Mouse (Mus musculus) brain, embryonic 18.5 days (tissue): ENCODE results near the gene Inpp4b.

ENCODE experiments used
- DNase-seq: peaks from one replicate; pipeline ENCODE4 v3.0.0-alpha.2; 2012; ENCODE audit warnings: low read depth, low spot score

Inpp4b gene

DNA sequence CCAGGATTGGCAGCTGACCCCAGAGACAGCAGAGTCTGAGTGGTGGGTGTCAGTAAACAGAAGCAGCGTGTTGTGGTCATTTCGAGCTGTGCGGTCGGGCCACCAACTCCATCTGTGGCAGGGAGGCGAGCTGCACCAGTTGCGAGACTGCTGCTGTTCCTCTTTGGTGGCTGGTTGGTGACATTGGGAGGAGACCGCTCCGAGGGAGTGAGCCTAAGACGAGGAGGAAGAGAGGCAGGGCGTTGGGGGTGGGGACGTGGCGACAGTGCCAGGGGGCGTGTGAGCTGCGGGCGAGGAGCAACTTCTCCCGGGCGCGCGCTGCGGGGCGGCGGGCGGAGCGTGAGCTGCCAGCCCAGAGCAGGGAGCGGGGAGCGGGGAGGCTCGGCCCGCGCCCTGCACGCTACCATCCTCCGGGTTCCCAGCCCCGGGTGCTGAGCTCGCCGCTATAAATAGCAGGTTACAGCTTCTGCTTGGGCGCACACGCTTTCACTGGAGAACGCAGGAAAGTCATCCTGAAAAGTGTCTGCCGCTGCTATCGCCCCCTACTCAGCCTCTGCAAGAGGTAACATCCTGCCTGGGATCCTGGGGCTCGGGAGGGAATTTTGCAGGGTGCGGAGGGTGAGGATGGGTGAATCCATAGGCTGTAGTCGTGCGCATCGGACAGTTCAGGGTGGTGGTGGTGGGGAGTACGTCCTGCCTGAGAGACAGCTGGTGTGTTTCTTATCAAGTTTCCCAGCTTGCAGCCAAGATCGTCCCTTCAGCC lies at the start of gene Inpp4b:
TSS of gene Inpp4b (plus strand) at position 321 of the 763 bp plus-strand sequence.
- DNase-seq: no peak

GRCm38 (mm10) chr8:81335250-81335649 lies 7.1 kb upstream of the Inpp4b start:
- no peak for DNase-seq

- DNase-seq: no peak
These were observed 1.2 kb upstream of the Inpp4b start for GRCm38 (mm10) chr8:81341191-81341590.

GRCm38 (mm10) chr8:81341591-81342235 lies 643 bp upstream of the Inpp4b start:
- DNase-seq: peak; percentile 40

DNA sequence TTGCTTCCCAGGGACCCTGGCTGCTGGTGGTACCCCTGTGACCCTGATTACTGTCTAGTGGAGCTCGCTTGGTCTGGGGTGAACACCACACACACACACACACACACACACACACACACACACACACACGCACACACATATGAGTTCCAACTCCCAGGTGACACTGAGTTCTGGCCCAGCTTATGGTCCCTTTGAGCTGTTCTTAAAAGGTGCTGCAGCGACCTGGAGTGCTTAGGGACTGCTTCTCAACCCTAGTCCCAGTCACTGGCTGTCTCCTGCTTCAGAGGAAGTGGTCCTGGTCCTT lies 595 bp downstream of the Inpp4b start:
- no peak for DNase-seq

- DNase-seq: no peak
These were observed 2.9 kb downstream of the Inpp4b start for GRCm38 (mm10) chr8:81345170-81345697.

- no peak for DNase-seq
These were observed 7.1 kb downstream of the Inpp4b start for GRCm38 (mm10) chr8:81349452-81349851.

DNA sequence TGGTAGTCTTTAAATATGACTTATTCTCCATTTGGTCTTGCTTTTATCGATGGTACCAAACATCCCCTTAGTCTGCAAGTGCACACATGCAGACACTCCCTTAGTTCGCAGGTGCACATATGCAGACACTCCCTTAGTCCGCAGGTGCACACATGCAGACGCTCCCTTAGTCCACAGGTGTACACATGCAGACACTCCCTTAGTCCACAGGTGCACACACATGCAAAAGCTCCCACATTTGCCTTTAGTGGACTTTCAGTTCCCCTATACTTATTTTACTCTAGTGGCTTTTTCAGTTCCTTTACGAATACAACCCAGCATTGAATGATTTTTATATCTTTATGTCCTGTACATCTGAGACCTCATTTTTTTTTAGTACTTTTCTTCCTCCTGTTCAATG lies 11.1 kb downstream of the Inpp4b start:
- no peak for DNase-seq

- DNase-seq: no peak
These were observed 15.8 kb downstream of the Inpp4b start for GRCm38 (mm10) chr8:81358108-81358507.

GRCm38 (mm10) chr8:81360518-81360917 lies 18.2 kb downstream of the Inpp4b start:
- DNase-seq: no peak

- no peak for DNase-seq
These were observed 18.8 kb downstream of the Inpp4b start for GRCm38 (mm10) chr8:81361162-81361561.

GRCm38 (mm10) chr8:81370607-81371006 lies 28.3 kb downstream of the Inpp4b start:
- no peak for DNase-seq

GRCm38 (mm10) chr8:81371844-81372243 lies 29.5 kb downstream of the Inpp4b start:
- DNase-seq: no peak

DNA sequence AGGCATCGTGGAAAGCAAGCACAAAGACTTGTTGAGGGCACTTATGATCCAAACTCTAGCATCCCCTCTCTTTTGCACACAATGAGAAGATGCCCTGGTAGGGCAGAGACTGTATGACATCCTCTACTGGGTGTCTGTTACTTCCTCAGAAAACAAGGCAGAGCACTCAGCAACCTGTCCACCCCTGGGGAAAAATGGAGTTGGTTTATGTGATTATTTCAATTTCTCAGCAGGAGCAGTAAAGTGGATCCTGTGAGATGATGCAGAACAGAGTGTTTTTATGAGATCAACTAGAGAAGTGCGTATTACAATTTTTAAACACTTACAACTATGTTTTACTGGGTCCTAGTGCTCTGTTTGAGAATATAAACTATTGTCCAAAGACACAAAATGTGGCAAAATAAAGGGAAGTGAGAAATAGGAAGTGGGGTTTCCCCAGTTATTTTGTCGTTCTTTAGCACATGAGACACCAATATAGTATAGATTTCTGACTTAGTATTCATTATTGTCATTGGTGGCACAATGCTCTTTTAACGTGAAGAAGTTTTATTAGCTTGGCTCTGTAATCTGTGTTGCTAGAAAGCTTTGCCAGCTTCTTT lies 32.6 kb downstream of the Inpp4b start:
- DNase-seq: no peak

- DNase-seq: no peak
These were observed 46.6 kb downstream of the Inpp4b start for GRCm38 (mm10) chr8:81388953-81389352.

DNA sequence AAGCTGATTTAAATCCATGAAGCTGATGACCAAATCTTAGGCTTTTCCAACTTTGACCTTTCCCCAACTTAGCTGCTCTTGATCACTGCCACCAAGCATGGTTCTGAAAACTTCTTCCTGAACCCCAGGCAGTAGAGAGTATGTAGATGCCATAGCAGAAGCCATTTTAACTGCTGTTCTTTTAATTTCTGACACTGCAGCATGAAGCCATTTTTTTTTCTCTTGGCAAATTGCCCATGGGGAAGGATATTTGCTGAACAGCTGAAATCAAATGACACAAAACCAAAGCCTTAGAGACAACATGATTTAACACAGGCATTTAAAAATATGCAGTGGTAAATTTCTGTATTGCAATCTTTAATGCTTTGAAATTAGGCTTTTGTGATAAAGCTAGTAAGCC lies 56.7 kb downstream of the Inpp4b start:
- no peak for DNase-seq

DNA sequence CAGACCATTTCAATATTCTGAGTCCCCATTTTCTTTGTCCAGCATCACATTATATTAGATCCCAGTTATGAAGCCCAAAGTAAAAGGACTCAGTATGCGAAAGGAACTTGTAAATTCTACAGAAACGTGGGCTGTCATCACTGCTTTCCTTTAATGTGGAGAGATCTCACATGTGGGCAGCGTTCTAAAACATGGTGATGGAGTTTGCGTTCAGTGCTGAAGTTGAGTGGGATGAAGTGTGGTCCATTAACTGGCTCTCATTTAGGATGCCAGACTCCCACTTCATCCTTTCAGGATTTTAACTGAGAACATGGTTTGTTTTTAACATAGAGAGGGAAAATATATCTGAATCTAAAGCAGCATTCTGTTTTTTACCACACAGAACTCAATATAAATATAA lies 57.1 kb downstream of the Inpp4b start:
- DNase-seq: no peak

- DNase-seq: no peak
These were observed 70.4 kb downstream of the Inpp4b start for GRCm38 (mm10) chr8:81412707-81413106.

DNA sequence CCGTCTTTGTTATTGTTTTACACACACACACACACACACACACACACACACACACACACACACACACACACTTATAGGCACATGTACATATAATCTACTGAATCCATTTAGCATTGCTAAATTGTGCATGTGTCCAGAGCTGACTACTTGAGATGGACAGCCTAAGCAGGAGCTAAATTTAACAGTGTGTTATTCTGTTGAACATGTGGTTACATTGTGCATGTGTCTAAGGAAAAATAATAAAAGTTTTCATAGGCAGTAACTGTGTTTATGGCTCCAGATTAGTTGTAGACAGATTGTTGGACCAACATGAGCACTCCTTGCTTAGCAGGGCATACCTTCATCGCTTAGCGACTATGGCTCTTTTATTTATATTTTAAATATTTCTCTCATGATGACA lies 101.6 kb downstream of the Inpp4b start:
- no peak for DNase-seq

- DNase-seq: no peak
These were observed 107.4 kb downstream of the Inpp4b start for GRCm38 (mm10) chr8:81449798-81450197.

DNA sequence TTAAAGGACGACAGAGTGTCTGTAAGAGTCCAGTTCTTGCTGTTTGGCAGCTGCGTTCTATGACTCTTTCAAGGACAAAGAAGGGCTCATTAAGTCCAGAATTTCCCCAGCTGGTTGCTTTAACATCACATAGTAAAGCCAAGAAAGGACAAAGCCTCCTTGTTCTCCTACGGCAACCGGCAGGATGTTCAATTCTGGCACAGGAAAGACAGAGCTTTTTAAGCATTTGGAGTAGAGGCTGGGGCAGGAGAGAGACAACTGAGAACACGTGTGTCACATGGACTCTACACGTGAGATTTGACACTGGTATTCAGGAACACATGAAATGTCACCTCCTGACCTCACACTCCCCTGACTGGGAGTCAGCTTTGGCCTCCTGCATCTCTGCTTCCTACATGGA lies 109.7 kb downstream of the Inpp4b start:
- DNase-seq: peak; percentile 12

- no peak for DNase-seq
These were observed 112.5 kb downstream of the Inpp4b start for GRCm38 (mm10) chr8:81454830-81455229.

GRCm38 (mm10) chr8:81463762-81464161 lies 121.4 kb downstream of the Inpp4b start:
- no peak for DNase-seq
